Mouse (Mus musculus) kidney, postnatal 0 days (tissue): ENCODE measurements around the gene Pik3ca. TPM values are rescaled to one million over a fixed set of nuclear protein-coding genes. Genes with fewer than 3 reads are reported as not detected.

Experiments used
- ATAC-seq: fragments of 200-750 bp; cut with Nextera tagmentation; replicated peaks from 2 replicates; pipeline ENCODE4 v1.8.0; 2017; ENCODE audit warnings: low read depth, moderate number of reproducible peaks, moderate TSS enrichment, moderate library complexity; ENCODE audit not compliant: low FRiP score
- DNase-seq: peaks from one replicate; pipeline ENCODE4 v3.0.0-alpha.2; 2016; ENCODE audit warnings: low spot score
- H3K27ac ChIP-seq: fragments of 300-500 bp; sonication (generic); 2 replicates; pipeline ENCODE4 v1.5.1; 2014; ENCODE audit warnings: mild to moderate bottlenecking
- H3K27me3 ChIP-seq: fragments of 300-500 bp; sonication (generic); 2 replicates; pipeline ENCODE4 v1.6.1; 2014; ENCODE audit warnings: low read length, mixed read lengths; ENCODE audit not compliant: insufficient read depth
- H3K36me3 ChIP-seq: fragments of 300-500 bp; sonication (generic); 2 replicates; pipeline ENCODE4 v1.6.1; 2014; ENCODE audit warnings: low read length, mixed read lengths; ENCODE audit not compliant: insufficient read depth
- H3K4me1 ChIP-seq: fragments of 300-500 bp; sonication (generic); replicated peaks from 2 replicates; pipeline ENCODE4 v1.6.1; 2014; ENCODE audit warnings: antibody characterized with exemption, low read length, mixed read lengths; ENCODE audit not compliant: insufficient read depth
- H3K4me2 ChIP-seq: fragments of 300-500 bp; sonication (generic); 2 replicates; pipeline ENCODE4 v1.6.1; 2014; ENCODE audit warnings: mild to moderate bottlenecking, low read length, moderate library complexity, mixed read lengths
- H3K4me3 ChIP-seq: fragments of 300-500 bp; sonication (generic); replicated peaks from 2 replicates; pipeline ENCODE4 v1.5.1; 2014; ENCODE audit warnings: low read depth, low read length
- H3K9ac ChIP-seq: fragments of 300-500 bp; sonication (generic); 2 replicates; pipeline ENCODE4 v1.6.1; 2014; ENCODE audit warnings: low read depth, low read length
- H3K9me3 ChIP-seq: fragments of 300-500 bp; sonication (generic); replicated peaks from 2 replicates; pipeline ENCODE4 v1.6.1; 2016; ENCODE audit warnings: low read length, inconsistent platforms, mixed read lengths
- CTCF ChIP-seq: IDR thresholded peaks from 2 replicates; pipeline ENCODE4 v1.5.1; 2016; ENCODE audit warnings: antibody characterized with exemption, low read depth, mild to moderate bottlenecking, moderate library complexity
- WGBS: fragments of 180-500 bp; shearing (Covaris S2); extraction: QIAGEN DNeasy Blood & Tissue Kit; methylation state at CpG from one replicate; pipeline ENCODE4 v1.1.7; 2014; 5-methylcytosine and 5-hydroxymethylcytosine counted together
- polyA plus RNA-seq: library from polyadenylated mRNA; unstranded; fragments of >200 nt; fragmentation: Nextera tagmentation; extraction: Ambion mirVana; gene quantifications from 2 replicates; pipeline ENCODE4 v1.2.1, GENCODE M21; 2015

Gene Pik3ca
- polyA plus RNA-seq, 1 experiment from 2014 or later = 11.2 TPM

DNA sequence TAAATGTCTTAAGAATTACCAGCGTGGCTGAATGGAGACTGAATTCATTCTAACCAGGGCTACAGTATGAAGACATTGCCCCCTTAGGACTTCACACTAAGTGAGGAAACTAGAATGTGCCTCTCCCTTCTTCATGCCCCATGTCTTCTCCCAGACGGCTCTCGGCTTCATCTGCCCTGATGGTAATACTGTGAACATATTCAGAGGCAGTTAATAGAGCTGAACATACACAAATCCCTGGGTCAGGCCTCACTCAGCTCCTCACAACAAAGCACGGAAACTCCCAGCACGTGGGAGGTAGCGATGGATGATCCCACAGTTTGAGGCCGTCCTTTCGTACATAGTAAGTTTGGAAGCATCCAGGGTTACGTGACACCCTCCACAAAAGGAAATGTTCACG lies 75.7 kb downstream of the Pik3ca start:
- 45% methylated on average over 10 of the region's 10 CpGs for WGBS
- H3K4me3 ChIP-seq = no peak overlapping the region
- no peaks in the 10 kb centered on the region for H3K36me3 ChIP-seq
- no peak overlapping the region for H3K27ac ChIP-seq
- H3K27me3 ChIP-seq = no peaks in the 10 kb centered on the region
- H3K9me3 ChIP-seq = no peaks in the 10 kb centered on the region
- DNase-seq = peak; percentile 28
- no peak for ATAC-seq
- H3K4me2 ChIP-seq = no peak overlapping the region
- H3K9ac ChIP-seq = no peak overlapping the region
- H3K4me1 ChIP-seq = peaks cover 8% of the 10 kb centered on the region; the same call in 1 of the 2 replicates
- TF ChIP-seq CTCF = no peak

DNA sequence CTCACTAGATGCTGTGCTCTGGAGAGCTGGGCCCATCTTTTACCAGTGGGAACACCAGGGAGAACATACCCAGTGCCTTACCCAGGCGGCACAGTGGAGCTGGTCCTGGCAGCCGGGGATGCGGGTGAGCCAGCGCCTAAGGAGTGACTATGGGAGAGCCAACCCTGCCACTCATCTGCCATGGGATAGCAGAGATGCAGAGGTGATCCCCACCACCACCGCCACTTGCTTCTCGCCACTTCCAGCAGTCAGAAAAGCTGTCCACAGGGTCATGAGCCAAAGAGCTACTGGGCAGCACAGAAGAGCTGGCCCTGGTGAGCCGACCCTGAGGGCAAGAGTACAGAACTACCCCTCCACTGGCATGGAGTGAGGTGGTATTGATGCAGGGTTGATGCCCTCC lies 82.5 kb downstream of the Pik3ca start:
- no peaks in the 10 kb centered on the region for H3K27me3 ChIP-seq
- ATAC-seq (no peak), DNase-seq (no peak)
- H3K27ac ChIP-seq = no peak overlapping the region
- no peak overlapping the region for H3K4me3 ChIP-seq
- no peaks in the 10 kb centered on the region for H3K9me3 ChIP-seq
- H3K9ac ChIP-seq = no peak overlapping the region
- H3K4me1 ChIP-seq = no peaks in the 10 kb centered on the region
- no peak overlapping the region for H3K4me2 ChIP-seq
- WGBS = 90% methylated on average over 7 of the region's 7 CpGs
- TF ChIP-seq CTCF = no peak
- H3K36me3 ChIP-seq = no peaks in the 10 kb centered on the region

DNA sequence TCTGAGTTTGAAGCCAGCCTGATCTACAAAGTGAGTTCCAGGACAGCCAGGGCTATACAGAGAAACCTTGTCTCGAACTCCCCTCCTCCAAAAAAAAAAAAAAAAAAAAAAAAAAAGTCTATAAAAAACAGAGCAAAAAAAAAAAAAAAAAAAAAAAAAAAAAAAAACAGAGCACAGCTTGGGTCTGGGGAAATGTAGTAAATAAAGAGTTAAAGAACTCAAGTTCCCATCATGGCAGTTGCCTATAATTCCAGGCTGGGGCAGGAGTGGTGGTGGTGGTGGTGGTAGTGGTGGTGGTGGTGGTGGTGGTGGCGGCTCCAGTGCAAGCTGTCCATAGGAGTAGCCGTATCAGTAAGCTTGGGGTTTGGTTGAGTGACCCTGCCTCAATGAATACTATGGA lies 85.6 kb downstream of the Pik3ca start:
- Histone ChIP-seq H3K9ac (no peak overlapping the region), H3K4me1 (no peaks in the 10 kb centered on the region), H3K36me3 (no peaks in the 10 kb centered on the region), H3K4me2 (no peak overlapping the region), H3K27me3 (no peaks in the 10 kb centered on the region), H3K27ac (no peak overlapping the region), H3K4me3 (no peak overlapping the region), H3K9me3 (no peaks in the 10 kb centered on the region)
- DNase-seq = no peak
- no peak for ATAC-seq
- TF ChIP-seq CTCF = no peak
- 80% methylated on average over 3 of the region's 3 CpGs for WGBS

DNA sequence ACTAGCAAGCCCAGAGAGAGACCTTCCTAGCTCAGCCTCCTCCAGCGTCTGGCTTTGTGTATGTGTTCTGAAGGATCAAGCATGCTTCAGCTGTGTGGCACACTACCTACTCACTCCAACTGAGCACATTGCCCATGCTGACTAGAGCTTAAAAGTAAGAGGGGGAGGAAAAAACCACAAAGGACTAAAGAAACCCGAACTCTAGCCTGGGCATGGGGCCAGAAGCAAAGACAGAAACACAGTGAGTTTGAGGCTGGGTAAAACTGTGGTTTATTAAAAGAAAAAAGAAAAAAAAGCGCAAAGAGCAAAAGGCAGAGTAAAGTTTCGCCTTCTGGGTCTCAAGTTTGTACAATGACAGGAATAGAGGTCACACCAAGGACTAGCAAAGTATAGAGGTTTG lies 89.1 kb downstream of the Pik3ca start:
- DNase-seq = no peak
- TF ChIP-seq CTCF = no peak

DNA sequence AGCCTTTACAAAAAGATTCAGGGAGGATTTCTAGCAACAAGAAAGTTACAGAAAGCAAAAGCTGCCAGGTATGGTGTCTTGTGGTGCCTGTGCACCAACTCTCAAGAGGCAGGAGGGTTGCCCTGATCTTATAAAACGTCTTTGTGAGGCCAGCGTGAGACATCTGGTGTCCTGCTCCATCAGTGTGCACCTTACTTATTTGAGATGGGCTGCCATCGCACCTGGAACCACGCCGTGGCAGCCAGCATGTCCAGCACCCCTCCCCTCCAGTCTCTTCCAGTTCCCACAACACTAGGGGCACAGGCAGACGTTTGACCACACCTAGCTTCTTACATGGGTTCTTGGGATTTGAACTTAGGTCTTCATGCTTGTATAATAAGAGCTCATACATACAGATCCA lies 90.7 kb downstream of the Pik3ca start:
- DNase-seq = no peak
- WGBS = 86% methylated on average over 6 of the region's 6 CpGs
- ATAC-seq = no peak
- Histone ChIP-seq H3K4me1 (no peaks in the 10 kb centered on the region), H3K36me3 (no peaks in the 10 kb centered on the region), H3K4me3 (no peak overlapping the region), H3K9me3 (no peaks in the 10 kb centered on the region), H3K27ac (no peak overlapping the region), H3K4me2 (no peak overlapping the region), H3K27me3 (no peaks in the 10 kb centered on the region), H3K9ac (no peak overlapping the region)
- TF ChIP-seq CTCF = no peak

More for the DNA sequence above, 89.1 kb downstream of the Pik3ca start:
- WGBS = 77% methylated on average over 4 of the region's 4 CpGs
- H3K36me3 ChIP-seq = no peaks in the 10 kb centered on the region
- no peaks in the 10 kb centered on the region for H3K27me3 ChIP-seq
- H3K4me1 ChIP-seq = no peaks in the 10 kb centered on the region
- H3K9me3 ChIP-seq = no peaks in the 10 kb centered on the region
- no peak overlapping the region for H3K9ac ChIP-seq
- no peak overlapping the region for H3K4me2 ChIP-seq
- H3K27ac ChIP-seq = no peak overlapping the region
- no peak for ATAC-seq
- no peak overlapping the region for H3K4me3 ChIP-seq

DNA sequence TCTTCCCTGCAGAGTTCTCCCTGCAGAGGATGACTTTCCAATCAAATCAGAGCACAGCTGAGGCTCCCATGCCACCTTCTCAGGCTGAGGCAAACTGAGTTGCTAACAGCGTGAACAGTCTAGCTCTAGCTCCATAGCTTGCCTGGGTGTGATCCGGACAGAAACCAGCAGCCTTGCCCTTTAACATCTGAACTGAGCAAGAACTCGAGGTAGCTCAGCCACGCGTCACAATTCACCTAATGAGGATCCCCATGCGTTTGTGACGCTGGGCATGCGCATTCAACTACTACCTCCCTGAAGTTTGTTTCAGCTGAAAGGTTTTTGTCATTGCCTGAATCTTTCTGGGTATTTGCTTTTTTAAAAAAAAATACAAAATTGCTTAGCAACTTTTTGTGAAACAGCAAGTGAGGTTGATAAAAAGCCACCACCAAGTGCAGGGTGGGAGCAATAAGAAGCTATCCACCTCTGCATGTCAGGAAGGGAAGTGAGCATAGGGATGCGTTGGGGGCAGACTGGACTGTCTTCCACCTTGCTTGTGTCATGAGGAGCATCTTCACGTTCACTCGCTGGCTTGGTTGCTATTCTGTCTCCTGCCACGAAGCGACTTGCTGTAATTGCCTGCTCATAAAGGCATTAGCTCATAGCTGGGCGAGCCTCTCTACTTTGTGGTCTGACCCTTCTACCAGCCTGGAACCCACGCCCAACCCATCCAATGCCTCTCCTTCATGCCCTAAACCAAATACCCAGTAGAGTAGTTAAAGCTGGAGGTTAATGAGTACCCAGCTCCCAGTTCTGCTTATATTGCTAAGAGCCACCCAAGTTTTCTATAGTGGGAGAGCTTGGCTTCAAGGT lies 92.8 kb downstream of the Pik3ca start:
- ATAC-seq (no peak), DNase-seq (no peak)
- Histone ChIP-seq H3K9me3 (no peaks in the 10 kb centered on the region), H3K27me3 (no peaks in the 10 kb centered on the region), H3K4me3 (no peak overlapping the region), H3K4me1 (no peaks in the 10 kb centered on the region; the same call in 1 of the 2 replicates), H3K9ac (no peak overlapping the region), H3K36me3 (no peaks in the 10 kb centered on the region), H3K27ac (no peak overlapping the region), H3K4me2 (no peak overlapping the region)
- 53% methylated on average over 15 of the region's 15 CpGs for WGBS
- no peak for TF ChIP-seq CTCF
